Mouse (Mus musculus) CD4-positive helper T cell, adult 2 months (primary cell): ENCODE measurements at regions not wholly inside any gene's neighbourhood (a gene's known extent, or its start where the extent isn't known, plus 50 kb on each side); places are given as distances from the start of the nearest gene placed in this dataset.

Experiments used
- DNase-seq: peaks from one replicate; pipeline ENCODE4 v3.0.0-alpha.2; 2012; ENCODE audit warnings: low read depth, missing footprints, low spot score

- DNase-seq, result no peak
These were observed 216.9 kb upstream of the Ankrd55 start for GRCm38 (mm10) chr13:112071209-112071955.

GRCm38 (mm10) chr13:112071956-112072314 lies 216.3 kb upstream of the Ankrd55 start:
- DNase-seq, result no peak

DNA sequence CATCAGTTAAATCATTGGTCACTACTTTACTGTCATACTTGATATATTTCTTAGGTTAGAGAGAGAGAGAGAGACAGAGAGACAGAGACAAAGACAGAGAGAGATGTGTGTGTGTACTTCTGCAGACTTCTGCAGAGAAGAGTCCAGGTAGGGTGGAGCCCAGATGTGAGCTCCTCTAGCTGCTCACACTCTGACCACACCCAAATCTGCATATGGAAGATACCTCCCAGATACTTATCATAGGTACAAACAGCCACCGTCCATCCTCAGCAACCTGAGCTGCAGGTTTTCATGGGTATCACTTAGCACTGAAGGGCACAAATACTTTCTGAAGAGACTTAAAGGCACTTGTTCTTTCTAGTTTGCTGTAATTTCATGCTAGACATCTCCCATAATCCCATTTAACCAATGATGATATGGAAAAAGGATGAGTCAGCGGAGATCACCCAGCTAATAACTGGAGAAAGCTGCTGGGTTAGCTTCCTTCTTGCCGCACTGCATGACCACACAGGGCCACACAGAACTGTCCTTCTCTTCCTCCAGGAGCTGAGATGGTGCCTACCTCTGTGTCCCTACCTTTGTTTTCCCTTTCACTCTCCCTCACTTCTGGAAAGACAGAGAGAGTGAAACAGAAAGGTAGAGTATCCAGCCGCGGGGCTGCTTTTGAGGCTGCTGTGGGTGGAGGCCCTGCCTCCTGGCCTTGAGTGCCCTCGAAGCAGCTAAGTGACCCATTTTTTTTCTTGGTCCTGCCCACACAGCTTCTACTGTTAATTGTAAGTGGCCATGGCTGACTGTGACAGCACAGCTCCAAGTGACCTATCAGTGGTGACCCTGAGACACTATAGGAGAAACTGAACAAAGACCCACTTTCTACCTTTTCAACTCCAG lies 214.5 kb upstream of the Ankrd55 start:
- no peak for DNase-seq

DNA sequence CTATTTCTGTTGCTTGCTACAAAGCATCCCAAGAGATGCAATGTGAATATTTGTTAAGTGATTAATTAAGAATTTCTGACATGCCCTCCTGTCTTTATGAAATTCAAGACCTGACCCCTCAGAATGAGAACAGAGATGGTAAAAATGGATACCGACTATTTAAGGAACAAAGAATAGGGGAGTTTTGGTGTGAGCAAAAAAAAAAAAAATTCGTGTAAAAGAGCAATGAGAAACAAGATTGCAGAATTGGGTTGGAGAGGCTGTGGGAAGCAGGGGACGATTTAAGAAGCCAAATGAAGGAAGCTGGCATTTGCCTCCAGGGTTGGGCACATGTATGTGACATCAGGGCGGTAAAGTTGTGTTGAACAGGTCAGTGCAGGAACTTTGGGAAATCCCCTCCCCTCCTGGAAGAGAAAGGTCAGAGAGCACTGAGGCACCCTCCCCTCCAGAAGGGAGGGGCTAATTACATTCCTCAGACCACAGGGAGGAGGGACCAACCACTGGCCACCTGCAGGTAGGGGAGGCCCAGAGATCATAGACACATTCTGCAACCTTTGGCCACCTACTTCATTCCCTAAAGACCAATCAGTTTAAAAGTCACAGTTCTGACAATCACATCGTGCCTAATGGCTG lies 212.3 kb upstream of the Ankrd55 start:
- no peak for DNase-seq

DNA sequence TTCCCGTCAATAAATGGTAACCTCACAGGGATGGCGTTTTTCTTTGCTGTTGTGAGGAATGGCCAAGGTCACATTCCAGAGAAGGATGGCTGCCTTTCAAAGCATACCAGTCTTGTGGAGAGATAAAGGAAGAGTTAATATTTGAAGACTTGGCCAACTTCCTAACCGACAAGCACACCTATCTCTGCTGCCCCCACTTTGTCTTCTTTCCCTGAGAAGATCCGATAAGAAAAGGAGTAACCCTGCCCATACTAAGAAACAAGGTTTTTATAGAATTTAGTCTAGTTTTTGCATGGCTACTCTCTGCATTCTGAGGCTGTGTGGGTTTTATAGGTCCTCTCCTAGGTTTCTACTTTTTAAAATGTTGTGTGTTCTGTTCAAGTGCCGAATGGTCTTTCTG lies 210.2 kb upstream of the Ankrd55 start:
- DNase-seq, result no peak

- no peak for DNase-seq
These were observed 206.3 kb upstream of the Ankrd55 start for GRCm38 (mm10) chr13:112081935-112082334.

DNA sequence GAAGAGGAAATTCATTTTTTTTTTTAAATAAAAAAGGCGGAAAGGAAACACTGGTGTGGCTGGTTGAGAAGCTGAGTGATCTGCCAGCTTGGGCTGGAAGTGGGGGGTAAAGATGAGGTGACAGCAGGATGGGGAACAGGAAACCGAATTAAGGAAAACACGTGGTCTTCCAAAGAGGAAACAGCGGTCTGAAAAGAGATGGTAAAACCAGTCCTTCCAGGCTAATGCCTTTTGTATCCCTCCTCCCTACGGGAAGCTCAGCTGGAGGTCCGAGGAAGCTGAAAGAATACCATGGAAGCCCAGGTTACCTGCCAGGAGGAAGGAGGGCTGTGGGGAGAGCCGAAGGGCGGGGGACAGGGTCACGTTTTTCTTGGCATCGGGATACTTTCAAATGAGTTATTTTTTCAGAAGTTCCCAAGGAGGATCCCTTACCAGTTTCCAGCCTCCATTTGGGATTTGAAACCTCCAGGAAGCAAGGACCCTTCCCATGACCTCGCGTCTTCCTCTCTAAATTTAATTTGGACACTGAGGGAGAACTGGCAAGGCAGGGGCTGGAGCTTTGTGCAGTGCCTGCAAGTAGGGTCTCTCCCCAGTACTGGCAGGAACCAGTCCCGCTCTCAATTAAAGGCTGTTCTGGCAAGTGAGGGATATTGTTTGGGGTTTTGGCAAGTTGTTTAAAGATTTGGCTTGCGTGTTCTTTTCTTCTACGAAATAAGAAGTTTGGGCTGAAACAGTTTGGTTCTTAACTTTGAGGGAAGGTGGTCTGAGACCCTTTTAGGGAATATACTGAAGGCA lies 203.6 kb upstream of the Ankrd55 start:
- DNase-seq, result no peak

- no peak for DNase-seq
These were observed 199.9 kb upstream of the Ankrd55 start for GRCm38 (mm10) chr13:112088312-112088771.

GRCm38 (mm10) chr13:112090737-112091136 lies 197.5 kb upstream of the Ankrd55 start:
- DNase-seq, result no peak

DNA sequence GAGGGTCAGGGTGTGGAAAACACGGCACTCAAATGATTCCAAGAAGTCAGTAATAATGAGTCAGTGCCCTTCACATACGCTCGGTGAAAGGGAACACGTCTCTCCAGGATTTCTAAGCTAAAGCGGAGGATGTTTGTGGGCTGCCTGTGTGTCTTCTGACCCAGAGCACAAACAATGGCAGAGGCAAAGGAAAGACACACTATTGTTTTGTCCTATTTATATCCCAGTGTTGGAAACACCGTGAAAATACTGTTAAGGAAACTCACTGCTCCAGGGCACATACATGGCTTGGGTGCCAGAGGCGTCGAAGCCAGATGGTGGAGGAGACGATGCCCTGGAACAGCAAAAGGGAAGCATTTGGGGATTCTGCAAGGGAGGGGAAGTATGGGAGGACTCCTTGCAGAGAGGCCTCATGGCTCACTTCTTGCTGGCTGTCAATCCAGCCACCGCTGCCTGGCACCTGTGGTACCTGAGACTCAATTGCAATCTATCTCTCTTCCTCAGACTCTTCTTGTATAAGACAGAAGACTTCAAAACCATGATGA lies 192.6 kb upstream of the Ankrd55 start:
- DNase-seq, result no peak

DNA sequence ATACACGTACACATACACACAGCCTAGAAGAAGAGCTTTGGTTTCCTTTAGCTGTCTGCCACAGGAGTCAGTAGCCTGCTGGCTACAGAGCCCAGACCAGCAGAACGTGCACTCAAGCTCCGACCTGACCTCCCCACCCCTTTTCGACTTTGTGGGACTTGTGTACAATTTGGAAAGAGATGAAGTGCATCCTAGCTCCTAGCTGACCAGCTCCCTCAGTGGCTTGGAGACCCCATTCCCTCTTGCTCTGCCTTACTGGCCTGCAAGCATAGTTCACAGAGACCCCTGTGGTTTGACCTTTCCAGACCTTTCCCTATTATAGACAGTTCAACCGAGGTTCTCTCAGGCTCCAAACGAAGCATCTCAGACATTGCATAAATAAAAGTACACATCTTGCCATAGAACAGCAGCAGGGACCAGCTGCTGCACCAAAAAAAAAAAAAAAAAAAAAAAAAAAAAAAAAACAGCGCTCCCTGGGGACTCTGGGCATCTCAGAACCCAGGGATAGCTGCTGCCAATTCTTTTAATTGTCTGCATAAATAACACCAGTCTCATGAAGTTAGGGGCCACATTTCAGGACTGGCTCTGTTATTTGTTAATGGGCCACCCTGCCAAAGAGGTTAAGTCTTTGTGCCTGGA lies 188.2 kb upstream of the Ankrd55 start:
- DNase-seq, result no peak

DNA sequence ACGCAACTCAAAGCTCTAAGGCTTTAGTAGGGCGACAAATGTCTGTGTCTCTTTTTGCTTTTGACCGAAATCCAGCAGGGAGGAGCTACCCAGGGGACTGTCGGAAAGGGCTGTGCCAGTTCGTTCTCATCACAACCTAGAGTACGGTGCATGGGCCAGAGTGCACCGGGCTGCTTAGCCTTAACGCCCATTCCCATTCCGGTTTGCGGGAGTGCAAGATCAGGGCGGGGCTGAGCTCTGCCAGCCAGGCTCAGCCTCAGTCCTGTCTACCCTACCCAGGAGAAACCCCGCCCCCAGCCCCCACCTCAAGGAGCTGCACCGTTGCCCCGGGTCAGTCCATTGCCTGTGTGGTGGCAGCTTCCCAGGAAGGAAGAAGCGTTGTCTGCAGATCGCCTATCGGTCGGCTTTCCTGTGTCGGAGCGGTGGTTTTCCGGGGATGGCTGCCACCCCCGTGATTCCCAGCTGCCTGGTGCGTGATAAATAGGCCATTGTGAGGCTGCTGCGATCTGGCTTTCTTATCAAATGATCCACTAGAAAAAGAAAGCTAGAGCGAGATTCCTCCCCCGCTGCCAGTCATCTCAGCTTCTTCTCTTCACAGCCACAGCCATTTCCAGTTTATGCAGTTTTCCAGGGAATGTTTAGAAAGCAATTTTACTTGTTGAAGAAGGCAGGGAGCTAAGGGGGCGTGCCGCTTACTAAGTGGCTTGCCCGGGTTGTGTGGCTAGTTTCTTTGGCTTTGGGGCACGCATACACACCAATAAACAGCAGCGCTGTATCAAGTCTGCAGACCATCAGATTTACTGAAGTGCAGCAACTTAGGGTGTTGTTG lies 187.4 kb upstream of the Ankrd55 start:
- peak; percentile 36 for DNase-seq

DNA sequence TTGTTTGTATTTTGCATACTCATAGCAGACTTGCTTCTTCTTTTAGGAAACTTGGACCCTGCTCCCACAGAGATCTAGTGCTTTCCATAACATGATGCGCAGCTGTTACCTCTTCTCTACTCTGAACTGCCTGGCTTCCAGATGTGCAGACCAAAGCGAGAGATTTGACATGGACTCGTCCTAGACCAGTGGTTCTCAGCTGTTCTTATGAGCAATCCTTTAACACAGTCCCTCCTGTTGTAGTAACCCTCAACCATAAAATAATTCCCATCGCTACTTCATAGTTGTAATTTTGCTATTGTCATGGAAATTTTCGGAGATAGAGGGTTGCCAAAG lies 186.9 kb upstream of the Ankrd55 start:
- no peak for DNase-seq

DNA sequence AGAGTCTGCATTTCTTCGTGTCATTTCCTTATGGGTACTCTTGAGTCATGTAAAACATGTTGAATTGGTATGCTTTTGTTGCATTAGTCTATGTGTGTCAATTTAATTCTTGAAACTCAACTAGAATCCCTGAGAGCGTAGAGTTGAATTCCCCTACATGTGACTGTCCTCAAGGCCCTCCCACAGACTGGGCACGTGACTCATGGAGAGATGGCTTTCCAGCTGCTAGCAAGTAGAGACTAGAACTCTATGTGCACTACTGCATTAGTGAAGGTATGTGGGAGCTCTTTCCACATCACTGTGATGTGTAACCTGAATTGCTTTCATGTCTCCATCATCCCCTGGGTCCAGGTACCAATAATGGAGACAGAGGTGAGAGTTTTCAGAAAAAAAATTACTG lies 182.3 kb upstream of the Ankrd55 start:
- no peak for DNase-seq

DNA sequence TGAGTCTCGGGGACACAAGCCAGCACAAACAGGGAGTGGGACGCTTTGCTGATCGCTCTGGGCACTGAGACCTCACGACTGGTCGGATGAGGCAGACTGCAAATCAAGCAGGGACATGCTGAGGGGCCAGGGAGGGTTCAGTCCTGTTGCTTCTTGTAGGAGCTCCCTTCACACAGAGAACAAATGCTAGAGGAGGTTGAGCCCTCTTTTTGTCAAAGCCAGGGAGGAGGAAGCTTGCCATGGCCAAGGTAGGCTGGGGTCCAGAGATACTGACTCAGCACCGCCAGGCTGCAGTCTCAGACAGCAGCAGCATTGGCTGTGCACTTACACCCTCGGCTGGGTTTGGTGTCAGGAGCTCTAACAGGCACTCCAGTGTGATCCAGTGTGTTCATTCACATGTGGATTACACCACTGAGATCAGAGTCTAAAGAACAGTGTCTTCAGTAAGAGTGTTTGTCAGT lies 173.5 kb upstream of the Ankrd55 start:
- DNase-seq, result no peak

GRCm38 (mm10) chr13:112116101-112116726 lies 172.0 kb upstream of the Ankrd55 start:
- DNase-seq, result no peak

GRCm38 (mm10) chr13:112118564-112118963 lies 169.7 kb upstream of the Ankrd55 start:
- DNase-seq, result no peak

- no peak for DNase-seq
These were observed 168.6 kb upstream of the Ankrd55 start for GRCm38 (mm10) chr13:112119611-112120041.

DNA sequence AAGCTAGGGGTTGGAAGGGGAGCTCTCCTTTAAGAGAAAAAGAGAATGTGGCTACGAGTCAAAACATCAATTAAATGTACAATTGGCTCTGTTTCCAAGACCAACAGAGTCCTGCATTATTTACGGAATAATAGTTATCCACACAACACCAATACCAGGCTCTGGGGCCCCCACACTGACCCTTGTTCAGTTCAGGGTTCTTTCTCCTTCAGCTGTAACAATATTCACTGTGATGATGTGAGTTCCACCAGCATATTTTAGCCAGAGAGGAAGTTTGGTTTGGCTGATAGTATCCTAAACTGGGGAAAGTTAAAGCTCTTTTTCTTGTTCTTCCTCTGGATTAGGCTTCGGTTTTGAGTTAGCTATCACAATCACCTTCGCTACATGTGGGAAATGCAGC lies 167.9 kb upstream of the Ankrd55 start:
- no peak for DNase-seq
